Mouse (Mus musculus) liver, embryonic 15.5 days (tissue): Measurements from ENCODE around the gene Gm7534. TPM values are rescaled to one million over a fixed set of nuclear protein-coding genes. Genes with fewer than 3 reads are reported as not detected.
A peak's percentile ranks its signal among the peaks of the same experiment; 100 is the strongest.

ENCODE experiments used
- ATAC-seq: fragments of 200-750 bp; cut with Nextera tagmentation; 2 replicates; pipeline ENCODE4 v1.8.0; 2017; ENCODE audit warnings: moderate number of reproducible peaks, mild to moderate bottlenecking, moderate library complexity; ENCODE audit not compliant: insufficient read depth
- H3K27ac ChIP-seq: fragments of 300-500 bp; sonication (generic); replicated peaks from 2 replicates; pipeline ENCODE4 v1.5.1; 2015; ENCODE audit warnings: mild to moderate bottlenecking, inconsistent platforms
- H3K27me3 ChIP-seq: fragments of 300-500 bp; sonication (generic); 2 replicates; pipeline ENCODE4 v1.6.1; 2015; ENCODE audit warnings: mild to moderate bottlenecking, inconsistent platforms
- H3K36me3 ChIP-seq: fragments of 300-500 bp; sonication (generic); replicated peaks from 2 replicates; pipeline ENCODE4 v1.6.1; 2015; ENCODE audit warnings: moderate library complexity, mild to moderate bottlenecking, inconsistent platforms
- H3K4me1 ChIP-seq: fragments of 300-500 bp; sonication (generic); replicated peaks from 2 replicates; pipeline ENCODE4 v1.6.1; 2015; ENCODE audit warnings: inconsistent platforms
- H3K4me2 ChIP-seq: fragments of 300-500 bp; sonication (generic); 2 replicates; pipeline ENCODE4 v1.6.1; 2015; ENCODE audit warnings: moderate library complexity, mild to moderate bottlenecking, inconsistent platforms
- H3K4me3 ChIP-seq: fragments of 300-500 bp; sonication (generic); replicated peaks from 2 replicates; pipeline ENCODE4 v1.5.1; 2015; ENCODE audit warnings: mild to moderate bottlenecking, inconsistent platforms
- H3K9ac ChIP-seq: fragments of 300-500 bp; sonication (generic); 2 replicates; pipeline ENCODE4 v1.6.1; 2015; ENCODE audit warnings: moderate library complexity, mild to moderate bottlenecking, inconsistent platforms
- H3K9me3 ChIP-seq: fragments of 300-500 bp; sonication (generic); replicated peaks from 2 replicates; pipeline ENCODE4 v1.6.1; 2016; ENCODE audit warnings: inconsistent platforms
- WGBS: fragments of 180-500 bp; shearing (Covaris S2); methylation state at CpG from one replicate; pipeline ENCODE4 v1.1.7; 2015; ENCODE audit warnings: mixed read lengths; ENCODE audit not compliant: insufficient replicate concordance; 5-methylcytosine and 5-hydroxymethylcytosine counted together
- polyA plus RNA-seq: library from polyadenylated mRNA; unstranded; fragments of >200 nt; fragmentation: Nextera tagmentation; extraction: Ambion mirVana; gene quantifications from 2 replicates; pipeline ENCODE4 v1.2.1, GENCODE M21; 2015

The Gm7534 gene
- polyA plus RNA-seq, 1 experiment from 2014 or later, result not detected

DNA sequence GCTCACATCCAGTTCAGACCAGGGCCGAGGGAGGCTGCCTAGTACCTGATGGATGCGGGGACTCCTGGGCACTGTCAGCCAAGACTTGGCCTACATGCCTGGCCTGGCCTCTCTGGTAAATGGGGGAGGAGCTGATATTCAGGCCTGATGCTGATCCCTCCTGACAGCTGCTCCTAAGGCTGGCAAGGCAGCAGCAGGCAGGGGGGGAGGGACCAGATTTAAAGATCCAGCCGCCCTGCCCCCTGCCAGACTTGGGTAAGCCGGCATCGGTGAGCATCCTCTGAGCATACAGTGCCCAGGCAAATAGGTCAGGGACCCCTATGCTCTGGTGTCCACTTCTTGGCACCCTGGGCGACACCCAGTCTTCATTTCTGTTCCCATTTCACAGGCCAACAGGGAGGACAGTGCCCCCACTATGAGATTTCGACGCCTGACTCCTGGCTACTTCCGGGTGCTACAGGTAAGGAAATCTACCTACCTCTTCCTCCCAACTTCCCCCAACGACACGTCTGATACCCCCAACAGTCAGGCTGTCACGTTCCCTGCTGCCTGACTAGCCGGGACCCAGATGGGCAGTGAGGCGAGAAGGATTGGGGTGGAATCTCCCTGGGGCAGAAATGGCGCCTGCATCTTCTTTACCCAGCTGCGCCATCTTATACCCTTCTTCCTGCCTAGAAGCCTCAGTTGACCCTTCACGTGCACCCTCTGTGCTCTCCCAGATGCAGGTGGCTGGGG is 40.9 kb upstream of the Gm7534 start, which contains the start of gene E130218I03Rik:
E130218I03Rik (plus strand) TSS at position 147 of the 735 bp plus-strand sequence.
- Histone ChIP-seq H3K4me1 (peaks cover 24% of the 10 kb centered on the region), H3K9ac (peak within 1 kb of the TSS; percentile 71; the same call in 1 of the 2 replicates), H3K36me3 (no peaks in the 10 kb centered on the region), H3K4me2 (peak within 1 kb of the TSS; percentile 98), H3K27ac (no peak within 1 kb of the TSS), H3K9me3 (no peaks in the 10 kb centered on the region), H3K27me3 (peaks cover 36% of the 10 kb centered on the region), H3K4me3 (peak within 1 kb of the TSS; percentile 79)
- 86% methylated on average over 17 of the region's 17 CpGs for WGBS
- no peak for ATAC-seq

DNA sequence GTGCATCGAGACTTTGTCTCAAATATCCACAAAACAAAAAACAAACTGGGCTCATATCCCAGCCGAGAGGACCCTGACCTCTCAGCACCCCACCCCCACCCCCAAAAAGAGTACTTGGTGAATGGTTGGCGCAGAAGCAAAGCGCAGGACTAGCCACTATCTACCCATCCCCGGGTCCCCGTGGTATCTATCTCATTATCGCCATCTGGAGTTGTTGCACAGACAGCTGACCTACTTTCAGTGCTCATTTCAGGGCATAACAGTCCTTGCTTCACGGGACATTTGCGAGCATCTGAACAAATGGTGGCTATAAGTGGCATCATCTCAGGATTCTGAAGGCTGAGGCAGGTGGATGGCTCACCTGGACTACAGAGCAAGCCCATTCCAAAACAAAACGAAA is 35.9 kb upstream of the Gm7534 start:
- Histone ChIP-seq H3K4me1 (peaks cover 13% of the 10 kb centered on the region), H3K9me3 (no peaks in the 10 kb centered on the region), H3K36me3 (no peaks in the 10 kb centered on the region), H3K9ac (no peak overlapping the region), H3K27me3 (peaks cover 49% of the 10 kb centered on the region), H3K4me2 (peak overlapping the region; percentile 46), H3K27ac (no peak overlapping the region), H3K4me3 (no peak overlapping the region)
- WGBS, result 6% methylated on average over 10 of the region's 10 CpGs
- ATAC-seq, result no peak

DNA sequence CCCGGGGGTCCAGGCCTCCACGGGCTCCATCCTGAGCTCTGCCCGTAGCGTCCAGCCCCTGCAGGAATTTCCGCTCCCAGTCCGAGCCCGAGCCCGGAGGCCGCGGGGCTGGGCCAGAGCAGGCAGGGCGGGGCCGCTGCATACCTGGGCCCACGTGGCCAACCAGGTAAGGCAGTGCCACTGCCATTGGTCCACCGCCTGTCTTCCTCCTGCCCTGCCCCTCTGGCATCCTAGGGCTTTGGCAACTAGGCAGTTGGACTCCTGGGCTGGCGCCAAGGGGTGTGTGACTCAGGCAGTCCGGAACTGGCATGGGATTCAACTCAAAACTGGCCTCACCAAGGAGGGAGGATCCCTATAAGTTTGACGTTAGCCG is 35.5 kb upstream of the Gm7534 start, which contains the start of gene Cnksr1:
Cnksr1 (minus strand) TSS at position 121 of the 373 bp plus-strand sequence.
- Histone ChIP-seq H3K9ac (no peak within 1 kb of the TSS), H3K4me3 (no peak within 1 kb of the TSS), H3K27me3 (peaks cover 53% of the 10 kb centered on the region), H3K27ac (no peak within 1 kb of the TSS), H3K9me3 (no peaks in the 10 kb centered on the region), H3K4me2 (peak within 1 kb of the TSS; percentile 46), H3K36me3 (no peaks in the 10 kb centered on the region), H3K4me1 (peaks cover 13% of the 10 kb centered on the region)
- WGBS, result 12% methylated on average over 18 of the region's 18 CpGs
- no peak for ATAC-seq

DNA sequence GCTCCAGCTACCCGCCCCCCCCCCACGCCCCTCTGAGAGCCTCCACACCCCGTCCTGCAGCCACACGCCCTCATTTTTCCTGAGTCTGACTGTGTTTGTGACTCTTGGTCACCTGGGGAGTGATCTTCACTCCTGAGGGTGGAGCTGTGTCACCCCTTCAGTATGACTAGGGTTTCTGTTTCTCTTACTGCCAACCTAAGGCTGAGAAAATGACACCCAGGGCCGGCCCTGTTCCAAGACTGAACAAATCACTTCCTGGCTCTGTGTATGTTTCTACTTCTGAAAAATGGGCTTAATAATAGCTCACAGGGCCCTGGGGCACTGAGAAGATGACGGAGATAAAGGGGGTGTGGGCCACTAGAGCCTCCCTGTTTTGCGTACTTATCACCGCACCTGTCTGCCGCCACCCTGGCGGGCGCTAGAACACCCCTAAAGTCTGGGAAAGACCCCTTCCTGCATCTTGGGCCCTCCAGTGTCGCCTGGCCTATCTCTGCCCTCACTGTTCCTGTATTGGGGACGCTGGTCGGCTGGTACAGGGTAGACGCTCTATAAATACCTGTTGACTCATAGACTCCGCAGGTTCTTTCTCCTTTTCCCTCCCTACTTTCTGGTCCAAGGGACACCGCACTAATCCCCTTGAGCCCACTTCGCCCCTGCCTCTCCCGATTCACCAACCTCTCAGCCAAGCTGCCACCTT is 34.9 kb upstream of the Gm7534 start:
- H3K4me2 ChIP-seq, result peak overlapping the region; percentile 46
- H3K27me3 ChIP-seq, result peaks cover 57% of the 10 kb centered on the region
- H3K4me3 ChIP-seq, result no peak overlapping the region
- no peak for ATAC-seq
- no peaks in the 10 kb centered on the region for H3K36me3 ChIP-seq
- H3K4me1 ChIP-seq, result peaks cover 13% of the 10 kb centered on the region
- no peaks in the 10 kb centered on the region for H3K9me3 ChIP-seq
- H3K27ac ChIP-seq, result no peak overlapping the region
- no peak overlapping the region for H3K9ac ChIP-seq
- WGBS, result 24% methylated on average over 19 of the region's 19 CpGs

DNA sequence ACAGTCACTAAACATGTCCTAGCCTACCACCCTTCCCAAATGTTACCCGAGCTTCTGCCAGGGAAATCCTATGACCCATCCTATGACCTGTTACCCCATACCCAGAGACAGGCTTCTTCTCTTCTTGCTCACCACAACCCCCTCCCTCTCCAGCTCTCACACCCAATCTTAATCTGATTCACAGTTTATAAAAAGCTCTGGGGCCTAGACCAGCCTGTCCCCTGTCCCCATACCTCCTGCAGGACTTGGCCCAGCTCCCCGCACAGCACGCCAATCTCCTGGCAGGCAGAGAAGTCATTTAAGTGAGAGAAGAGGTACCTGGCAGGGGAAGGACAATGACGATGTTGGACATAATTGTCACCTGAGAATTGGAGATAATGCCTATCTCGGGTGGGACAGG is 32.1 kb upstream of the Gm7534 start:
- Histone ChIP-seq H3K9me3 (no peaks in the 10 kb centered on the region), H3K4me2 (no peak overlapping the region), H3K4me3 (no peak overlapping the region), H3K27ac (no peak overlapping the region), H3K36me3 (no peaks in the 10 kb centered on the region), H3K4me1 (peaks cover 13% of the 10 kb centered on the region), H3K9ac (no peak overlapping the region), H3K27me3 (peaks cover 65% of the 10 kb centered on the region)
- ATAC-seq, result no peak
- 49% methylated on average over 5 of the region's 5 CpGs for WGBS

DNA sequence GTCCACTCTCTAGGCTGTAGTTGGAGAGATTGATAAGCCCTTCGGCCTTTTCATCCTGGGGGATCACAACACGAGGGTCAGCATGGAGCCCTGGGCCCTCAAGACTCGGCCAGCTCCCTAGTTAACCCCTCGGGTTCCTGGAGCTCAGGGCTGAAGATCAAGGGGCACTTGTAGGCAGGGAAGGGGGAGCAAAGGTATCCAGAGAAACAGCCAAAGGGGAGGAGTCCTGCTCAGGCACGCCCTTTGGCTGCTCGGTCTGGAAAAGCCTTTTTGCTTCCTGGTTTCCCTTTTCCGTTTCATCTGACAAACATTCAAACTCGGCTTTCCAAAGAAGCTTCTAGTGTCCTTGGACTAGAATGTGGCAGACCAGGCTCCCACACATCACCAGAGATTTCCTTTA is 27.6 kb upstream of the Gm7534 start:
- Histone ChIP-seq H3K4me2 (no peak overlapping the region), H3K9ac (no peak overlapping the region)
- no peak for ATAC-seq

DNA sequence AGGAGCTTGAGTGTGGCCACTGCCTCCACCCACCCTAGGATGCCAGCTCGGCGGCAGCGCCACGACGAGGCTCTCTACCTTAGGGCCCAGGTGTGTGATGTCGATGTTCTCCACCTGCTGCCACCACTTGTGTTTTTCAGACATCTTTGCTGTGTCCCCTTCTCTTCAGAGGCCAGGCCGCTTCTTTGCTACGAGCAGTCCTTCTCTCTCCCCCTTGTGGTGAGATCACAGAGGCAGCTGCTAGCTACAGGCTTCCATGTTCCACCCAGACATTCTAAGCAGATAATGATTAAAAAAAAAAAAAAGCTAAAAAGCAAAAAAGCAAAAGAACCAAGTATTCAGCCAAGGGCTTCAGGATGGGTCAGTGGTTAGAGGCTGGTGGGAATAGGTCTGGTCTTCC is 24.4 kb upstream of the Gm7534 start, which contains the start of gene Catsper4:
Catsper4 (minus strand) TSS at position 190 of the 400 bp plus-strand sequence.
- 72% methylated on average over 8 of the region's 8 CpGs for WGBS
- Histone ChIP-seq H3K27ac (no peak within 1 kb of the TSS), H3K27me3 (peaks cover 10% of the 10 kb centered on the region), H3K9ac (no peak within 1 kb of the TSS), H3K9me3 (no peaks in the 10 kb centered on the region), H3K4me3 (no peak within 1 kb of the TSS), H3K36me3 (no peaks in the 10 kb centered on the region), H3K4me2 (no peak within 1 kb of the TSS), H3K4me1 (peaks cover 5% of the 10 kb centered on the region)
- ATAC-seq, result no peak

More for the DNA sequence above, 27.6 kb upstream of the Gm7534 start:
- no peaks in the 10 kb centered on the region for H3K36me3 ChIP-seq
- no peaks in the 10 kb centered on the region for H3K9me3 ChIP-seq
- no peaks in the 10 kb centered on the region for H3K4me1 ChIP-seq
- H3K4me3 ChIP-seq, result no peak overlapping the region
- 33% methylated on average over 8 of the region's 8 CpGs for WGBS
- no peak overlapping the region for H3K27ac ChIP-seq
- peaks cover 36% of the 10 kb centered on the region for H3K27me3 ChIP-seq

DNA sequence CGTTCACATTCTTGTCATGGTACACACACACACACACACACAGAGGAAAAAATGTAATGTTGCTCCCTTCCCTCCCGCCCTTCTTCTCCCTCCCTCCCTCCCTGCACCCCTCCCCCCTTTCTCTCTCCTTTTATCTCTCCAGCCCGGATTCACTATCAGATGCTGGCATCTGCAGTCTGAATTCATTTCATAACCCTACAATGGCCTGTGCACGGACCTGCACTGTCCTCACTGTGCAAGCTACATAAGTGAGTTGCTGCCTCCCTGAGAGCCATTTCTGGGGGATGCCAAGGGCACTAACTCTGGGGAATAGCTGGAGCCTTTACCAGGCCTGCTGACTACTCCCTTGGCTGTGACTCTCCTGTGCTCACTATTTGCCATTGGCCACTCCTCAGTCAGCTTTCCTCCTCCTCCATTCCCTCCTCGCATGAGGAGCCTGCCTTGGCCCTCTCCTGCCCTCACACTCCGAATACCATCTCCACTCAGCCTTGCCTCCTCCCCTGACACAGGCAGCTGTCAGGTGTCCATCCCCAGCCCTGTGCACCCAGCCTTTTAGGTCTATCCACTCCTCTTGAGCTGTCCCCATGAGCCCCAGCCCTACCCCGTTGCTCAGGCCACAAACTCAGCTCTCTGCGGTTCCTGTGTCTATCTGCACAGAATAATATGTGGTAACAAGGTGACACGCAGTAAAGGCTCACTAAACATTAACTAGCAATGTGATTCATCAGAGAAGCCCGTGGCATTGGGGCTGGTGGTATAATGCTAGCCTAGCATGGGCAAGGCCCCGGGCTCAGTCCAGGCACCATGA is 20.2 kb upstream of the Gm7534 start:
- ATAC-seq, result no peak
- 43% methylated on average over 11 of the region's 11 CpGs for WGBS
- Histone ChIP-seq H3K4me2 (no peak overlapping the region), H3K27ac (no peak overlapping the region), H3K4me1 (peaks cover 5% of the 10 kb centered on the region), H3K9me3 (no peaks in the 10 kb centered on the region), H3K4me3 (no peak overlapping the region), H3K36me3 (no peaks in the 10 kb centered on the region), H3K27me3 (no peaks in the 10 kb centered on the region), H3K9ac (no peak overlapping the region)

DNA sequence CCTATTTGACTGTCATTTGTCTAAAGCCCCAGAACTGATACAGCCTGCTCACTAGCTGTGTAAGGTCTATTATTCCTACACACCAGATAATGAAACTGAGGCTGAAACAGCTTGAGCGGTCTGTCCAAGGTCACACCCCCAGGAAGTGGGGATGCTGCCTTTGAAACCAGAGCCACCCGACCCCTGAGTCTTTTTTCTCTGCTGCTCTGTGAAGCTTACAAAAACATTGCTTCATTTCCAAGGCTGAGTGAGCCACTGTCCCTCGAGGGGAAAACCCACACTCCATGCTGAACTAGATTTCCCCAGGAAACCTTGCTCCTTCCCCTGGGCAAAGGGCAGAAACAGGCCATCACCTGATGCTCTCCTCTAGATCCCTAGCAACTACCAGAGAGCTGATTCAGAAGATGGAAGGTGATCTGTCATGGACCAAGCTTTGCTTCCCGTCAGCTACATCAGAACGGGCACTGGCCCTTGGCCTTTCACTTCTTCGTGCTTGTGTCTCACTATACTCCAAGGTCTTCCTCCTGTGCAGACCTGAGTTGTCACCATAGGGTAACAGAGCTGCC is 3.8 kb upstream of the Gm7534 start:
- H3K9me3 ChIP-seq, result no peaks in the 10 kb centered on the region
- H3K27me3 ChIP-seq, result peaks cover 5% of the 10 kb centered on the region; the same call in 1 of the 2 replicates
- H3K36me3 ChIP-seq, result no peaks in the 10 kb centered on the region
- H3K27ac ChIP-seq, result no peak overlapping the region
- no peak for ATAC-seq
- H3K4me1 ChIP-seq, result no peaks in the 10 kb centered on the region; the same call in 1 of the 2 replicates
- H3K9ac ChIP-seq, result no peak overlapping the region
- no peak overlapping the region for H3K4me2 ChIP-seq
- 47% methylated on average over 6 of the region's 6 CpGs for WGBS
- H3K4me3 ChIP-seq, result no peak overlapping the region

DNA sequence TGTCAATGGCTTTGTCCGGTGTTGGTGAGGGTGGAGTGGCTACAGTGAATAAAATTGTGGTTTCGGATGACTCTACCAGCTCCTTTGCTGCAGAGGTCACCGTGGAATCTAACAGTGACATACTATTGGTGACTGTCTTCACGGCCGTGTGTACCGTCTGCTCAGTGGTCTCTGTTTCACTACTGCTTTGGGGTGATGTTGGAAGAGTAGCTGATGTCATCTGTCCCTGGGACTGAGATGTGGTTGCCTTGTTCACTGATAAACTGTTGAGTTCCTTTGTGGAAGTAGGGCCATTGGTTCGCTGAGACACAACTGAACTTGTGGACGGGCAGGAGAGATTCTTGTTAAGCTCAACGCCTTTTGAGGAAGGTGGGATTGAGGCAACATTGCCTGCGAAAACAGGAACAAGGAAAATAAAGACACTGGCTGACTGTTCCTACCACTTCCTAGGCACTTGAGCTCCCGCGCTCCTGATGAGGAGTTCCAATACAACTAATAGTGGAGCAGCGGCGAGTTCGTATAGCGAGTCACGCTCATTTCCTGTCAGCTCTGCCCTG is 614 bp upstream of the Gm7534 start:
- H3K4me2 ChIP-seq, result no peak overlapping the region
- no peak overlapping the region for H3K27ac ChIP-seq
- WGBS, result 53% methylated on average over 17 of the region's 17 CpGs
- H3K36me3 ChIP-seq, result no peaks in the 10 kb centered on the region
- no peak overlapping the region for H3K4me3 ChIP-seq
- no peaks in the 10 kb centered on the region; the same call in 1 of the 2 replicates for H3K4me1 ChIP-seq
- no peaks in the 10 kb centered on the region for H3K9me3 ChIP-seq
- no peak for ATAC-seq
- no peaks in the 10 kb centered on the region for H3K27me3 ChIP-seq
- no peak overlapping the region for H3K9ac ChIP-seq
